Mouse (Mus musculus) leukemia stem cell, adult 10-12 weeks (primary cell): ENCODE data around the gene Cyb5r1. TPM values are rescaled to one million over a fixed set of nuclear protein-coding genes. Genes with fewer than 3 reads are reported as not detected.

Experiments
- polyA plus RNA-seq: library from polyadenylated mRNA; stranded (reverse); fragments of >175 nt; gene quantifications from 2 replicates; pipeline ENCODE4 v1.2.3, GENCODE M21; 2012; ENCODE audit warnings: low replicate concordance

Gene Cyb5r1
- polyA plus RNA-seq = 16.2 and 24.8 TPM in 2 replicates

DNA sequence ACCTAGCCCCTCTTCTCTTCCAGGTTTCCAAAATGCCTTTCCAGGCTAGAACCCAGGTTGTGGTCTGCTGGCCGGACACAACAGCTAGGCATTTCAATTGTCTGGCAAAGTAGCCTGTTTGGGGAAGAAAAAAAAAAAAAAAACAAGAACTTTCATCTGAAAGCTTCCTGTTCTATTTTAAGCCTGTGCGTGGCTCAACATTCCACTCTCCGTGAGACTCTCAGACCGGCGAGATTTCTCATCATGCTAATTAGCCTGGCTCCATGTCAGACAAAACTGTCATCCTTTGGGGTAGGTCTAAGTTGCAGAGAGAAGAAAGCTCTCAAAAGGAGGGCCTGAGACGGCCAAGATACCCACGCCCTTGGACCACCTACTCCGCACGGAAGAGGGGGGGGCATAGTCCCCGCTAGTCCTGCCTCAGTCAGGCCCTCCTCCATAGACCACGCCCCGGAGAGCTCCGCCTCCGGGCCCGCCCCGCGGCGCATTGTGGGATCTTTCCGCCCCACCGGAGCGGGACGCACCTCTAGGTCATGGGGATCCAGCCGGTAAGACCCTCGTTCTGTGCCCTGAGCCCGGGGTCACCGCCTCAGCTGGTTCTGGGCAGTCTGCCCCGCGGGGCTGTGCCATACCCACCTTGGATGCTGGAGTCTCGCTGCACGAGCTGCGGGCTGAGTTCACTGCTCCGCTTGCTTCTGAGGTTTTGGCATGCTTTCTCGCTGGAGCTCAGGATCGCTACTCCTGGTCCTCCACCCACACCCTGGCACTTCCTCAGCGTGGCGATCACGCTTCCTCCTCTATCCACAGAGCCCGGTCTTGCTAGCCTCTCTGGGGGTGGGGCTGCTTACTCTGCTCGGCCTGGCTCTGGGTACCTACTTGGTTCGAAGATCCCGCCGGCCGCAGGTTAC is at the start of gene Cyb5r1:
Gene Cyb5r1 (plus strand): TSS at position 51 of the 905 bp plus-strand sequence.

GRCm38 (mm10) chr1:134361857-134362212 is 43.5 kb upstream of the Cyb5r1 start, which contains the start of gene Tmem183a:
TSS of gene Tmem183a (minus strand) at chr1:134361979.

GRCm38 (mm10) chr1:134385666-134386065 is 19.7 kb upstream of the Cyb5r1 start, which contains the start of gene 4933406M09Rik:
TSS of gene 4933406M09Rik (plus strand) at chr1:134385940.

DNA sequence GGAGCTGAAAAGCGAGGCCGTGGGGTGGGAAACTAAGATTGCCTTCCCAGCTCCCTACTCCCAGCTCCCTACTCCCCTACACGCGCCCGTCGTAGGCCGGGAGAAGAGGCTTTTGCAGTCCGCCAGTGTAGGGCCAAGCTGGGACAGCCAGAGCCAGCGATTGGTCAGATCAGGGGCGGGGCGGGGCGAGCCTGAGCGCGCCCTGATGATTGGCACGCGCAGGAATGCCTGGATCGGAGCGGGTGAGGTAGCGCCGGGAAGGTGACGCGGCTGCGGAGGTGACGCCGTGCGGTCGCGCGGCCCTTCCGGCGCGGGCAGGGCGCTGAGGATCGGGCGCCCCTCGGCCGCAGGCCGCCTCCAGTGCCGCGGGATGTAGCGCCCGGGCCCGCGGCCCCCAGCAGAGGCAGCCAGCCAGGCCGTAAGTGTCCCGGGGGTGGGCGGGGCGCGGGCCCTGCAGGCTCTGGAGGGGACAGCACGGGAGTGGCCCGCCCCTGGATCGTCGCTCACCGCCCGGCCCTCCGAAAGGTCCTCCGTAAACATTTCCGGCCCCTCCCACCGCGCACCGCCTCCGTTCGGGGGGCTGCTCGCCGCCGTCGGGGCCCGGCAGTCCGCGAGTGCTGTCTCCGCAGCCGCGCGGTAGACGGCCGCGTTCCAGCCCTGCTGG is 9.9 kb downstream of the Cyb5r1 start, which contains the start of gene Adipor1:
Gene Adipor1 (plus strand): TSS at position 211 of the 664 bp plus-strand sequence.

GRCm38 (mm10) chr1:134454904-134455824 is 49.8 kb downstream of the Cyb5r1 start, which contains the start of gene Klhl12:
TSS of gene Klhl12 (plus strand) at chr1:134455531.

Other genes starting within 250 kb of the Cyb5r1 start
- 0.30 and 0.48 TPM in 2 replicates for gene Chil1, start 223.4 kb upstream of the Cyb5r1 start, polyA plus RNA-seq
- gene Mybph, start 212.1 kb upstream of the Cyb5r1 start, polyA plus RNA-seq = not detected in 2 replicates
- gene Adora1, start 170.1 kb upstream of the Cyb5r1 start, polyA plus RNA-seq = 0.05 TPM in 1 of 2 replicates, not detected in the other
- not detected in 2 replicates for gene Myog, start 115.6 kb upstream of the Cyb5r1 start, polyA plus RNA-seq
- 16.4 and 17.5 TPM in 2 replicates for gene Ppfia4, start 72.6 kb upstream of the Cyb5r1 start, polyA plus RNA-seq
- gene Tmem183a, start 43.6 kb upstream of the Cyb5r1 start, polyA plus RNA-seq = 16.0 and 26.1 TPM in 2 replicates
- gene 4933406M09Rik, start 19.6 kb upstream of the Cyb5r1 start, polyA plus RNA-seq = not detected in 2 replicates
- 75.8 and 107 TPM in 2 replicates for gene Adipor1, start 9.8 kb downstream of the Cyb5r1 start, polyA plus RNA-seq
- gene Klhl12, start 50.0 kb downstream of the Cyb5r1 start, polyA plus RNA-seq = 4.6 and 12.8 TPM in 2 replicates
- 7.8 and 10.0 TPM in 2 replicates for gene Rabif, start 89.1 kb downstream of the Cyb5r1 start, polyA plus RNA-seq
- not detected in 2 replicates for gene Mgat4e, start 144.1 kb downstream of the Cyb5r1 start, polyA plus RNA-seq
- gene Kdm5b, start 154.6 kb downstream of the Cyb5r1 start, polyA plus RNA-seq = 9.7 and 15.2 TPM in 2 replicates
- gene Syt2, start 241.1 kb downstream of the Cyb5r1 start, polyA plus RNA-seq = not detected in 2 replicates